Mouse (Mus musculus) heart, embryonic 10.5 days (tissue): ENCODE measurements at regions not wholly inside any gene's neighbourhood (a gene's known extent, or its start where the extent isn't known, plus 50 kb on each side); places are given as distances from the start of the nearest gene placed in this dataset.

Experiments
- DNase-seq: peaks from one replicate; pipeline ENCODE4 v3.0.0-alpha.2; 2017; ENCODE audit warnings: low spot score
- H3K27ac ChIP-seq: fragments of 300-500 bp; sonication (generic); 2 replicates; pipeline ENCODE4 v1.5.1; 2016; ENCODE audit warnings: mild to moderate bottlenecking
- H3K27me3 ChIP-seq: fragments of 300-500 bp; sonication (generic); 2 replicates; pipeline ENCODE4 v1.6.1; 2016; ENCODE audit warnings: mild to moderate bottlenecking; ENCODE audit not compliant: poor library complexity, insufficient read depth, severe bottlenecking
- H3K36me3 ChIP-seq: fragments of 300-500 bp; sonication (generic); 2 replicates; pipeline ENCODE4 v1.6.1; 2016; ENCODE audit warnings: mild to moderate bottlenecking, moderate library complexity
- H3K4me1 ChIP-seq: fragments of 300-500 bp; sonication (generic); 2 replicates; pipeline ENCODE4 v1.6.1; 2016; ENCODE audit warnings: mild to moderate bottlenecking
- H3K4me3 ChIP-seq: fragments of 300-500 bp; sonication (generic); 2 replicates; pipeline ENCODE4 v1.5.1; 2016; ENCODE audit warnings: mild to moderate bottlenecking, moderate library complexity
- H3K9me3 ChIP-seq: fragments of 300-500 bp; sonication (generic); 2 replicates; pipeline ENCODE4 v1.6.1; 2016; ENCODE audit warnings: mild to moderate bottlenecking, moderate library complexity
- WGBS: fragments of 180-500 bp; shearing (Covaris S2); methylation state at CpG from one replicate; pipeline ENCODE4 v1.1.7; 2016; 5-methylcytosine and 5-hydroxymethylcytosine counted together

GRCm38 (mm10) chr11:111663269-111663668 is 597.3 kb downstream of the Kcnj2 start:
- 61% methylated on average over 3 of the region's 3 CpGs for WGBS
- DNase-seq = no peak

GRCm38 (mm10) chr11:111666336-111666735 is 600.4 kb downstream of the Kcnj2 start:
- Histone ChIP-seq H3K4me3 (no peak overlapping the region), H3K36me3 (no peaks in the 10 kb centered on the region), H3K27me3 (no peaks in the 10 kb centered on the region), H3K4me1 (no peaks in the 10 kb centered on the region), H3K9me3 (no peaks in the 10 kb centered on the region), H3K27ac (no peak overlapping the region)
- no peak for DNase-seq
- WGBS = 80% methylated on average over 6 of the region's 6 CpGs

More at GRCm38 (mm10) chr11:111663269-111663668, 597.3 kb downstream of the Kcnj2 start:
- Histone ChIP-seq H3K36me3 (no peaks in the 10 kb centered on the region), H3K4me3 (no peak overlapping the region), H3K27ac (no peak overlapping the region), H3K4me1 (no peaks in the 10 kb centered on the region), H3K27me3 (no peaks in the 10 kb centered on the region), H3K9me3 (no peaks in the 10 kb centered on the region)

GRCm38 (mm10) chr11:111671865-111672264 is 605.9 kb downstream of the Kcnj2 start:
- 68% methylated on average over 2 of the region's 2 CpGs for WGBS
- Histone ChIP-seq H3K27ac (no peak overlapping the region), H3K4me3 (no peak overlapping the region), H3K4me1 (no peaks in the 10 kb centered on the region), H3K27me3 (no peaks in the 10 kb centered on the region), H3K9me3 (no peaks in the 10 kb centered on the region), H3K36me3 (no peaks in the 10 kb centered on the region)
- DNase-seq = no peak

GRCm38 (mm10) chr11:111675673-111676072 is 609.7 kb downstream of the Kcnj2 start:
- WGBS = 37% methylated on average over 1 of the region's 1 CpGs
- no peaks in the 10 kb centered on the region for H3K36me3 ChIP-seq
- DNase-seq = no peak
- no peaks in the 10 kb centered on the region for H3K27me3 ChIP-seq
- no peaks in the 10 kb centered on the region for H3K9me3 ChIP-seq
- H3K4me3 ChIP-seq = no peak overlapping the region
- no peaks in the 10 kb centered on the region for H3K4me1 ChIP-seq
- H3K27ac ChIP-seq = no peak overlapping the region

GRCm38 (mm10) chr11:111682341-111682740 is 616.4 kb downstream of the Kcnj2 start:
- 85% methylated on average over 7 of the region's 7 CpGs for WGBS
- DNase-seq = no peak
- H3K9me3 ChIP-seq = no peaks in the 10 kb centered on the region
- H3K27ac ChIP-seq = no peak overlapping the region
- no peak overlapping the region for H3K4me3 ChIP-seq
- no peaks in the 10 kb centered on the region for H3K36me3 ChIP-seq
- no peaks in the 10 kb centered on the region for H3K27me3 ChIP-seq
- H3K4me1 ChIP-seq = no peaks in the 10 kb centered on the region

GRCm38 (mm10) chr11:111683909-111684308 is 617.9 kb downstream of the Kcnj2 start:
- no peak for DNase-seq
- Histone ChIP-seq H3K36me3 (no peaks in the 10 kb centered on the region), H3K27me3 (no peaks in the 10 kb centered on the region), H3K9me3 (no peaks in the 10 kb centered on the region), H3K4me3 (no peak overlapping the region), H3K4me1 (no peaks in the 10 kb centered on the region), H3K27ac (no peak overlapping the region)
- 89% methylated on average over 4 of the region's 4 CpGs for WGBS

- Histone ChIP-seq H3K4me1 (no peaks in the 10 kb centered on the region), H3K27ac (no peak overlapping the region), H3K36me3 (no peaks in the 10 kb centered on the region), H3K27me3 (no peaks in the 10 kb centered on the region), H3K9me3 (no peaks in the 10 kb centered on the region), H3K4me3 (no peak overlapping the region)
- DNase-seq = peak; percentile 79
- WGBS = 39% methylated on average over 3 of the region's 3 CpGs
These were observed 621.8 kb downstream of the Kcnj2 start for GRCm38 (mm10) chr11:111687769-111688168.

- 74% methylated on average over 6 of the region's 6 CpGs for WGBS
- Histone ChIP-seq H3K27ac (no peak overlapping the region), H3K36me3 (no peaks in the 10 kb centered on the region), H3K4me1 (no peaks in the 10 kb centered on the region), H3K9me3 (no peaks in the 10 kb centered on the region), H3K27me3 (no peaks in the 10 kb centered on the region), H3K4me3 (no peak overlapping the region)
- DNase-seq = no peak
These were observed 622.4 kb downstream of the Kcnj2 start for GRCm38 (mm10) chr11:111688186-111688860.

GRCm38 (mm10) chr11:111689899-111690298 is 623.9 kb downstream of the Kcnj2 start:
- Histone ChIP-seq H3K36me3 (no peaks in the 10 kb centered on the region), H3K4me1 (no peaks in the 10 kb centered on the region), H3K9me3 (no peaks in the 10 kb centered on the region), H3K4me3 (no peak overlapping the region), H3K27ac (no peak overlapping the region), H3K27me3 (no peaks in the 10 kb centered on the region)
- WGBS = 70% methylated on average over 2 of the region's 2 CpGs
- no peak for DNase-seq

GRCm38 (mm10) chr11:111691512-111691911 is 625.5 kb downstream of the Kcnj2 start:
- DNase-seq = no peak
- Histone ChIP-seq H3K9me3 (no peaks in the 10 kb centered on the region), H3K36me3 (no peaks in the 10 kb centered on the region), H3K27me3 (no peaks in the 10 kb centered on the region), H3K27ac (no peak overlapping the region), H3K4me1 (no peaks in the 10 kb centered on the region), H3K4me3 (no peak overlapping the region)
- 91% methylated on average over 2 of the region's 2 CpGs for WGBS

GRCm38 (mm10) chr11:111696668-111697067 is 630.7 kb downstream of the Kcnj2 start:
- Histone ChIP-seq H3K9me3 (no peaks in the 10 kb centered on the region), H3K27me3 (no peaks in the 10 kb centered on the region), H3K27ac (no peak overlapping the region), H3K36me3 (no peaks in the 10 kb centered on the region), H3K4me1 (no peaks in the 10 kb centered on the region), H3K4me3 (no peak overlapping the region)
- 74% methylated on average over 2 of the region's 2 CpGs for WGBS
- DNase-seq = no peak

- Histone ChIP-seq H3K9me3 (no peaks in the 10 kb centered on the region), H3K27me3 (no peaks in the 10 kb centered on the region), H3K4me1 (no peaks in the 10 kb centered on the region), H3K36me3 (no peaks in the 10 kb centered on the region), H3K27ac (no peak overlapping the region), H3K4me3 (no peak overlapping the region)
- 80% methylated on average over 3 of the region's 3 CpGs for WGBS
- no peak for DNase-seq
These were observed 633.9 kb downstream of the Kcnj2 start for GRCm38 (mm10) chr11:111699862-111700261.

GRCm38 (mm10) chr11:111706882-111707281 is 640.9 kb downstream of the Kcnj2 start:
- no peaks in the 10 kb centered on the region for H3K36me3 ChIP-seq
- H3K9me3 ChIP-seq = no peaks in the 10 kb centered on the region
- no peaks in the 10 kb centered on the region for H3K27me3 ChIP-seq
- no peak overlapping the region for H3K27ac ChIP-seq
- no peak for DNase-seq
- H3K4me3 ChIP-seq = no peak overlapping the region
- H3K4me1 ChIP-seq = no peaks in the 10 kb centered on the region
- WGBS = 72% methylated on average over 4 of the region's 4 CpGs

GRCm38 (mm10) chr11:111715401-111715800 is 649.4 kb downstream of the Kcnj2 start:
- Histone ChIP-seq H3K27ac (no peak overlapping the region), H3K36me3 (no peaks in the 10 kb centered on the region), H3K27me3 (no peaks in the 10 kb centered on the region), H3K9me3 (no peaks in the 10 kb centered on the region), H3K4me3 (no peak overlapping the region), H3K4me1 (no peaks in the 10 kb centered on the region)
- DNase-seq = no peak
- WGBS = 87% methylated on average over 5 of the region's 5 CpGs
